Mouse (Mus musculus) myocyte (in vitro differentiated cells): ENCODE results near the gene Gm45785.

Experiments used
- E2F4 ChIP-seq: IDR thresholded peaks from one replicate; pipeline ENCODE4 v1.6.1; 2011; ENCODE audit warnings: mild to moderate bottlenecking, control low read depth, moderate library complexity; ENCODE audit not compliant: insufficient read depth
- POLR2A ChIP-seq: IDR thresholded peaks from one replicate; pipeline ENCODE4 v1.6.1; 2011; ENCODE audit warnings: low read depth, mild to moderate bottlenecking, control low read depth, moderate library complexity; ENCODE audit not compliant: insufficient read length
- SRF ChIP-seq: IDR thresholded peaks from one replicate; pipeline ENCODE4 v1.6.1; 2011; ENCODE audit warnings: low read depth; ENCODE audit not compliant: control insufficient read depth, insufficient read length
- TCF12 ChIP-seq: IDR thresholded peaks from one replicate; pipeline ENCODE4 v1.6.1; 2011; ENCODE audit warnings: mild to moderate bottlenecking, control low read depth; ENCODE audit not compliant: poor library complexity, insufficient read depth, severe bottlenecking

GRCm38 (mm10) chr7:140882469-140882803, 26.3 kb upstream of the Gm45785 start:
- TF ChIP-seq E2F4 (no peak), POLR2A (no peak), SRF (no peak), TCF12 (no peak)
